Mouse (Mus musculus): ENCODE measurements around the gene Clec3a.

Gene Clec3a

GRCm38 (mm10) chr8:114417786-114418185, at the start of gene Clec3a:
Gene Clec3a (plus strand): TSS chr8:114418086.
- no peak for DNase-seq (ENCODE audit: low read depth)

- DNase-seq (ENCODE audit: low read depth), result peak; percentile 46
These were observed 48.6 kb upstream of the Clec3a start for GRCm38 (mm10) chr8:114369038-114369976.

- no peak for DNase-seq (ENCODE audit: low read depth)
These were observed 43.5 kb upstream of the Clec3a start for GRCm38 (mm10) chr8:114374390-114374789.

GRCm38 (mm10) chr8:114384189-114384588, 33.7 kb upstream of the Clec3a start:
- DNase-seq (ENCODE audit: low read depth), result no peak

GRCm38 (mm10) chr8:114387494-114387893, 30.4 kb upstream of the Clec3a start:
- DNase-seq (ENCODE audit: low read depth), result no peak

- DNase-seq (ENCODE audit: low read depth), result peak; percentile 10
These were observed 27.2 kb upstream of the Clec3a start for GRCm38 (mm10) chr8:114390465-114391254.

GRCm38 (mm10) chr8:114398326-114398725, 19.6 kb upstream of the Clec3a start:
- no peak for DNase-seq (ENCODE audit: low read depth)

- DNase-seq (ENCODE audit: low read depth), result no peak
These were observed 18.6 kb upstream of the Clec3a start for GRCm38 (mm10) chr8:114399273-114399672.

- DNase-seq (ENCODE audit: low read depth), result no peak
These were observed 16.2 kb upstream of the Clec3a start for GRCm38 (mm10) chr8:114401679-114402078.

GRCm38 (mm10) chr8:114411421-114411820, 6.5 kb upstream of the Clec3a start:
- no peak for DNase-seq (ENCODE audit: low read depth)

- no peak for DNase-seq (ENCODE audit: low read depth)
These were observed 600 bp downstream of the Clec3a start for GRCm38 (mm10) chr8:114418486-114418885.

- no peak for DNase-seq (ENCODE audit: low read depth)
These were observed 1.0 kb downstream of the Clec3a start for GRCm38 (mm10) chr8:114418904-114419303.

- DNase-seq (ENCODE audit: low read depth), result no peak
These were observed 3.7 kb downstream of the Clec3a start for GRCm38 (mm10) chr8:114421544-114421943.

GRCm38 (mm10) chr8:114438236-114438635, 20.4 kb downstream of the Clec3a start:
- peak; percentile 82 for DNase-seq (ENCODE audit: low read depth)

- peak; percentile 100 for DNase-seq (ENCODE audit: low read depth)
These were observed 21.7 kb downstream of the Clec3a start, which contains the start of gene Wwox for GRCm38 (mm10) chr8:114439334-114440204. Gene Wwox (plus strand): TSS chr8:114439655.

GRCm38 (mm10) chr8:114440205-114440589, 22.3 kb downstream of the Clec3a start:
- DNase-seq (ENCODE audit: low read depth), result no peak

GRCm38 (mm10) chr8:114441616-114442015, 23.7 kb downstream of the Clec3a start:
- peak; percentile 72 for DNase-seq (ENCODE audit: low read depth)

- DNase-seq (ENCODE audit: low read depth), result no peak
These were observed 29.0 kb downstream of the Clec3a start for GRCm38 (mm10) chr8:114446884-114447283.

GRCm38 (mm10) chr8:114452278-114452677, 34.4 kb downstream of the Clec3a start:
- no peak for DNase-seq (ENCODE audit: low read depth)

GRCm38 (mm10) chr8:114452781-114453221, 34.9 kb downstream of the Clec3a start:
- peak; percentile 81 for DNase-seq (ENCODE audit: low read depth)

GRCm38 (mm10) chr8:114455302-114455701, 37.4 kb downstream of the Clec3a start:
- DNase-seq (ENCODE audit: low read depth), result no peak

- no peak for DNase-seq (ENCODE audit: low read depth)
These were observed 38.1 kb downstream of the Clec3a start for GRCm38 (mm10) chr8:114455953-114456352.

All from naive thymus-derived CD4-positive, alpha-beta T cell, adult 2 months (primary cell).